Mouse (Mus musculus) heart, postnatal 36 days (tissue): Measurements from ENCODE around the gene Zfyve1. TPM values are rescaled to one million over a fixed set of nuclear protein-coding genes. Genes with fewer than 3 reads are reported as not detected.

Experiments used
- DNase-seq, 2 experiments: peaks; one replicate each; pipeline ENCODE4 v3.0.0; 2021 to 2022
- intact Hi-C: fragments of 180-260 bp; cut with DNase I; formaldehyde crosslinking; loops from one replicate; pipeline ENCODE4 v1.15.1; 2025
- total RNA-seq, 2 experiments: library from RNA; stranded (reverse); gene quantifications; 2 replicates each; pipeline ENCODE4 v1.2.3; 2021

Gene Zfyve1
- total RNA-seq, 2 experiments from 2014 or later: 14.2 to 18.7 TPM

DNA sequence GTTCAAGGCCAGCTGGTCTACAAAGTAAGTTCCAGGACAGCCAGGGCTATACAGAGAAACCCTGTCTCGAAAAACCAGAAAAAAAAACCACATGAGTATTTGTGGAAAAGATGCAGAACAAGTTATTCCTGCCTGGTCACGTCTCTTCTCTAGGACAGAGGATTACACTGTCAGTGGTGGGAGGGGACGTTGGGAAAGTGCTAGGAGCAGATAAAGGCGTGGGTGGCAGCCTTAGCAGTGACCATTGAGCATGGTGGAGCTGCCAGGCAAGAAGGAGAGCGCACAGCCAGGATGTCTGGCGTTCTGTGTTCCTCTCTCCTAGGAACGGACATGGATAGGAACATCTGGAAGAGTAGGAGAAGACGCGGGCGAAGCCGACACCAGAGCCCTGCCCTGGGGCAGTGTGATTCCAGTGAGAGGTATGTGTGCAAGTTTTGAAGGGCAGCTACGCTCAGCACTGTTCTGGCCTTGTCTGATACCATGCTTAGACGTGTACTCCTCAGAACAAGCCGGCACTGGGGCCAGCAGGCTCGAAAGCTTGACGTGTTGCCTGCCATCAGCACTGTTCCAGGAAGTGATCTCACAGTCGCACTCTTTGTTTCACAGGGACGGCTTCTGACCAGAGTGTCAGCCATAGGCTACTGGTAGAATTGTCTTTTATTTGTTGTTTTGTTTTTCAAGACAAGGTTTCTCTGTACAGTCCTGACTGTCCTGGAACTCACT is 71.0 kb downstream of the Zfyve1 start:
- intact Hi-C loops: no loop called here
- DNase-seq: no peak

DNA sequence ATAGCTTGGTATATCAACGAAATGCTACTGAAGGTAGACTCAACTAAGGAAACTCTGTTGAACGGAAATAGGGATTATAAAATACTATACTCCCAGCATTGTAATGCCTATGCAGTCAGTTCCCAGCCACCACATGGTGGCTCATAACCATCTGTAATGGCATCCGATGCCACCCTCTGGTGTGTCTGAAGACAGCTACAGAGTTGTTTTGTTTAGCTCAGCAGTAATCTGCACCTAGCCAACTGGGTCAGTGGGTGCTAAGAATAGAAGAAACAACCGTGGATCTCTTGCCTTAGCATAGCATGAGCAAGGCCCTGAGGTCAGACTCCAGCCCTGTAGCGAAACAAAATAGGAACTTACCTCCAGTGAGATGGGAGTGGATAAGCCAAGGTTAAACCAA is 72.7 kb downstream of the Zfyve1 start:
- no peak for DNase-seq
- intact Hi-C loops: no loop called here

DNA sequence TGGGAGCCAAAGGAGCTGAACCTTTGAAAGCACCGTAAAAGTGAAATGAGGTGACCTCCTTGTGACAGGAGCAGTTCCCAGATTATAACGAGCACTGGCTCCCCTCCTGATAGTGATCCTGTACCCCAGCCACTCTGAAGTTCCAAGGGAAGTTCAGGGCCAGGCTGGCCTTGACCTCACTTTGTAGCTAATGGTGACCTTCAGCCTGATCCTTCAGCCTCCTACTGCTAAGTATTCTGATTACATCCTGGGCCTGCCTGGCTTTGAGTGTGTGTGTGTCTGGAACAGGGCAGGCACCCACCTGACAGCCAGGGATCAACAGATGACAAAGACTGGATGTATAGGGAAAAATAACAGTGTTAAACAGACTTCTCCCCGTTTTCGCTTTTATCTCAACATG is 73.1 kb downstream of the Zfyve1 start:
- intact Hi-C loops: no loop called here
- no peak for DNase-seq

DNA sequence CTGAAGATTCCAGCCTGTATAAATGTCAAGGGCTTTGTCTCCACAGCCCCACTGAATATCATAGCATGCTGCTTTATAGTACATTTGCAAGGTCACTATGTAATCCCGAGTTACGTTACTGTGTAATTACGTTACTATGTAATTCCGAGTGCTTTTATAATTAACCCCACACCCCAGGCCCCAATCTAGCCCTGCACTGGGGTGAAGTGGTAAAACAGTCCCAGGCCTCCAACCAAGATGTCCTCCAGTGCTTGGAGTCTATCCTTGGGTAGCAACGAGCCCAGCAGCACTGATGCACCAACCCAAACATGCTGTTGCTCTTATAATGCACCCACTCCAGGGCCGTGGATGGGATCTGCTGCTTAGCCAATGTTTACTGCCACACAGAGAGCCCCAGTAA is 74.0 kb downstream of the Zfyve1 start:
- DNase-seq: no peak
- intact Hi-C loops: no loop called here

DNA sequence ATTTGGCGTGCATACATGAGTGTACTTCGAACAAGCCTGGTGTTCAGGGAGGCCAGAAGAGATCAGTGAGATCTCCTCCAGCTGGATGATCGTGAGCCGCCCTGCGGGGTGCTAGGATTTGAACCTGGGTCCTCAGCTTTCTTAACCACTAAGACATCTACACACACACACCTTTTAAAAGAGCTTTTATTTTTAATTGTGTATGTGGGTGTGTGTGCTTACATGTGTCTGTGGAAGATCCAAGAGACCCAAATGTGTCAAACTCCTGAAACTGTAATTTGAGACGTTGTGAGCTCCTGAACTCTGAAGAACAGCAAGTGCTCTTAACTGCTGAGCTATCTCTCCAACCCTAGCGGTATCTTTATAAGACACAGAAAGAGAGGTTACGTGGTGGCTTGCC is 75.9 kb downstream of the Zfyve1 start:
- intact Hi-C loops: loop anchor here (2.0 kb wide), 1 partner anchor 32 kb away; no protein-coding TSS in a partner anchor
- no peak for DNase-seq

DNA sequence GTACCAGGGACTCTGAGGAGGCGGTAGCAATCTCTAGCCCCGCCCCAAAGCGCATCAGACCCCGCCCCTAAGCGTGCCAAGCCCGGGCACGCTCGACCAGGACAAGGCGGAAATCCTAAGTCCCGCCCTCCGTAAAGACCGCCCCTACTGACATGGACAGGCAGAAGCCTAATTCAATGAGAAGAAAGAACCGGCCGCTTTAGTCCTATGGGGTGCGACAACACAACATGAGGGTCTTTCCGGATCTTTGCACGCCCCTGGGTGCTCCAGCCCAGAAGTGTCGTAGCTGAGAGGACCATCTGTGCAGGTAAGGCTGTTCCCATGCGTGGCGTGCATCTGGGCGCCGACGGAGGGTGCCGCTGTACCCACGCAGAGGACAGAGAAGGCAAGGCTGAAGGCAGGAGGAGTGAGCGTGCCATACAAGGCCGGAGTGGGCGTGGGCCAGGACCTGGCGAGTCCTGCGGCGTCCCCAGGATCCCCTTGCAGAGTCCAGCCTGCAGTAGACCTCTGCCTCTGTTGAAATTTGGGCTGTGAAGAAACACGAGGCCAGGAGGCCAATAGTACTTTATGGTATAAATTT is 76.6 kb downstream of the Zfyve1 start, which contains the start of gene Dcaf4:
TSS of gene Dcaf4 (plus strand) at position 156 of the 580 bp plus-strand sequence.
- peak; percentile 94 to 97 for DNase-seq
- intact Hi-C loops: loop anchor here (2.0 kb wide), 1 partner anchor 32 kb away; no protein-coding TSS in a partner anchor

DNA sequence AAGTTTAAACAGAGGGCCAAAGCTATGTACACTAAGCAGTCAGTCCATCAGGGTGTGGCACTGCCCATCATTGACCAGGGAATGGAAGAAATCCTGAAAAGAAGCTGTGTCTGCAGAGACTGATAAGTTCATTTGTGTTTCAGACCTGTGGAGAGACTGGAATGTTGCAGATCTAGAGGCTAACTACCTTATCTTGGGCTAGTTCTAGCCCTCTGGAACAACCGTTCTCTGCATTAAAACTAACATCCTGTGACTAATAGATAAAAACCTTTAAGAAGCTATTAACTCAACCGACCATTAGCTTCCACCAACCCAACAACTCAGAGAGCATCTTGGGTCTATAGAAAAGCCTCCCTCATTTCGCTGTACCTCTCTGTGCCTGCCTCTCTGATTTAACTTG is 79.4 kb downstream of the Zfyve1 start:
- no peak for DNase-seq
- intact Hi-C loops: no loop called here

DNA sequence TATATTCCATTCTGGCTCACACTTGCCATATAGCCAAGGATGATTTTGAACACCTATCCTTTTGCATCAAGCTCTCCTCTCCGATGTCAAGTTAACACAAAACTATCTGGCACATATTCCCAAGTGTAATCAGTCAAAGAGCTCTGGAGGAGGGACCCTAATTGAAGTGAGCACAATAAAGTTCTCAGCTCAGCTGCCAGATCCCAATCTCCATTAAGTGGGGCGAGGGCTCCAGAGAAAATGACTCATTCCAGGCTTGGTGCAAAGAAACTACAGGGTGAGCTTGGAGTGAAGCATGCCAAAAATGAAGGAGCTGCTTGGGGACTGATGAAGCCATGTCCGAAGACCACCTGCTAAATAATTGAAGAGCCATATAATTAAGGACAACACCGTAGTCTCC is 82.8 kb downstream of the Zfyve1 start:
- intact Hi-C loops: no loop called here
- no peak for DNase-seq

DNA sequence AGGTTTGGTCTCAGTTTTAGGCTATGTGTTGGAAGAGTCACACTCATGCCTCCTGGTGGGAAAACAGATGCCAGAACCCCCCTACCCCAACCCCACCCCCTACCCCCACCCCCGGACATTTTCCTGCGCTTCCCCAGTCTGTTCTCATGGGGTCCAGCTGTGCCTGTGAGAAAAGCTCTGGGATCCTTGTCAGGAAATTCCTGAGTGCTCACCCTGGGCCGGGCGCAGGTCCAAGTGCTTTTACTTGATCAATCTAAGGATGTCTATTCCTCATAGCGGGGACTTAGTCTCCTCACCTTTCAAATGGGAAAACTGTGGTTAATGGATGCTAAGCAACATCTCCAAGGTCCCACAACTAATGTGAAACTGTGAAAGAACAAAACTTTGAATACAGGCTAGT is 83.8 kb downstream of the Zfyve1 start:
- peak in 1 of 2 experiments; percentile 35 for DNase-seq
- intact Hi-C loops: no loop called here

DNA sequence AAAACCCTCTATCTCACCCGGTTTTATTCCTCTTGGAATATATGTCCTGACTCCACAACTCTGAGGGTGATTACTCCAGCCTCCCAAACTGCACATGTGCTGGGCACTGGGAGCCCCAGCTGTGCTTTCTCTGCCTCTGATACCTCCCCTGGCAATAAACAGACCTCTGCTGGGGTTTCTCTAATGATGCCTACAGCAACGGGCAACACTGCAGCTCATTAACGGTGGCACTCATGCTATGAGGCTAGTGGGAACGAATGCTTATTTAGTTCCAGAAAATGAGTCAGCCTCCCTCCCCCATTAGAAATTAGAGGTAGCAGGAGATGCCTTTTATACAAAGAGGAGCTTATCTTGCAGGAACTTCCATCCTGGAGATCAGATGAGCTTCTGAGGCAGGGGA is 84.2 kb downstream of the Zfyve1 start:
- no peak for DNase-seq
- intact Hi-C loops: no loop called here

DNA sequence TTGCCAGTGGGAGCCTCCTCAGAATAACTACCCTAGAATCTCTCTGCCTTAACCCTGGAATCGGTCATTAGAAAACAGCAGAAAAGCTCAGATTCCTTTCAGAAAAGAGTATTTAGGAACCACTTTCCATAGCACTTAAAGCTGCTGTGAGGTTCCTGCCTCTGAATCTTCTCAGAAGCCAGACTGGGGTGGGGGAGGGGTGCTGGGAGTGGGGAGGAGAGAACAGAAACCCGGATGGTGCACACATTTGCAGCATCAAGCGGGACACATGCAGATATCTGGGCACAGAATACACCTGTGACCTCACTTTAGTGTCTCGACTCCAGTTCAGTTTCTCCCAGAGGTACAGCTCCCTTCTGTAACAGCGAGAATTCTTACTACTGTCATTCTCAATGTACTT is 86.4 kb downstream of the Zfyve1 start:
- intact Hi-C loops: no loop called here
- DNase-seq: no peak

DNA sequence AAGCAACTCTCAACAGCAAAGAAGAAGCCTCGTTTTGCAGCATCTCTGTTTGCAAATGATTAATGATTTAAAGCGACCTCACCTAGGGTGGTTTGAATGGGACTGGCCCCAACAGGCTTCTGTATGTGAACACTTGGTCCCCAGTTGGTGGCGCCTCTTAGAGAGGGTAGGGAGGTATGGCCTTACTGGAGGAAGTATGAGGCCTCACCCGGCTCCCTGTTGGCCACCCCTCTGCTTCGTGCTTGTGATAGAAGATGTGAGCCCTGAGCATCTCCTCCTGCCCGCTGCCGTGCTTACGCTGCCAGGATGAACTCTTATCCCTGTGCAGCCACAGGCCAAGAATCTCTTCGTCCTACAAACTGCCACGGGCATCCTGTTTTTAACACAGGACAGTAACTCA is 90.5 kb downstream of the Zfyve1 start:
- DNase-seq: no peak
- intact Hi-C loops: no loop called here

DNA sequence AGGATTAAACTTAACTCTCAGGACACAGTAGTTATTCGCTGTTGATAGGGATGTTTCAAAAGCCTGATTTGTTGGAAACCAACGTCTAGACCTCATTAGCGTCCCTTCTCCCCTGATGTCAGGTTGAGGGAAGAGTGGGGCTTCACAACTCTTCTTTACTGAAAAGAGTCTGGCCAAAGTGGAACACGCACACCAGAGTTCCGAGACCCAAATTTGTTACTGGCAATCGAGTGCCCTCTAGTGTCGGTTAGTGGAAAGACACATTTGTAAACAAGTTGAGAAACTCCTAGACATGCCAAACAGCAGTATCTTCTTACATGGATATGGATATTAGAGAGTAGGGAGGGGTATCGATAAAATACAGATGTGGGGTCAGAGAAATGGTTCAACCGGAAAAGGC is 94.8 kb downstream of the Zfyve1 start:
- DNase-seq: peak; percentile 50 to 61
- intact Hi-C loops: loop anchor here (1.0 to 5.0 kb wide), 4 partner anchors 135 to 430 kb away; no protein-coding TSS in a partner anchor

DNA sequence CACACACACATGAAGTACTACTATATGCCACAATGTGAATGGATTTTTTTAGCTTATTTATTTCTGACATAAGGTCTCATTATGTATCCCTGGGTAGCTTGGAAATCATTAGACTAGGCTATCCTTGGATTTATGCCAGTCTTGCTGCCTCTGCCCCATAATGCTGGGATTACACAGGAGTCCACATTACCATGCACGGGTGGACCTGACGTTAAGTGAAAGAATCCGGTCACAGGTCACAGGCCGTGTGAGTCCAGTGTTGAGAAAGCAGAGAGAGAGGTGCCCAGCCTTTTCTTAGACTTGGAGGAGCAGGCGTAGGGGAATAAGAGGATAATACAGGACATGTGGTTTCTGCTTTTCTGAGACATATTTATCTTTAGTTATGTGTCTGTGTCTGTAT is 97.8 kb downstream of the Zfyve1 start:
- no peak for DNase-seq
- intact Hi-C loops: no loop called here

DNA sequence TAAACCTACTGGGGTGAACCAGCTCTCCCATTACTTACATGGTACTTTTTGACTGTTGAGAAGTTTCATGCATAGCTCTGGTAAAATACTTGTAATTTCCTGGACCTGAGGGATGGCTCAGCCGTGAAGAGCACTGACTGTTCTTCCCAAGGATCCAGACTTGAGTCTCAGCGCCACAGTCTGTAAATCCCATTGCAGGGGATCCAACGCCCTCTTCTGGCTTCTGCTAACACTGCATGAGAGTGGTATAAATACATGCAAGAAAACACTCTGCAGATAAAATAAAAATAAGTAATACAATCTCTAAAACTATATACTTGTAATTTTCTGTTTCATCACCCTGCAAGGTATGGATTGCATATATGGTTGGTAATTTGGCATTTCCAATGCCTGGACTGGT is 99.1 kb downstream of the Zfyve1 start:
- DNase-seq: no peak
- intact Hi-C loops: no loop called here

DNA sequence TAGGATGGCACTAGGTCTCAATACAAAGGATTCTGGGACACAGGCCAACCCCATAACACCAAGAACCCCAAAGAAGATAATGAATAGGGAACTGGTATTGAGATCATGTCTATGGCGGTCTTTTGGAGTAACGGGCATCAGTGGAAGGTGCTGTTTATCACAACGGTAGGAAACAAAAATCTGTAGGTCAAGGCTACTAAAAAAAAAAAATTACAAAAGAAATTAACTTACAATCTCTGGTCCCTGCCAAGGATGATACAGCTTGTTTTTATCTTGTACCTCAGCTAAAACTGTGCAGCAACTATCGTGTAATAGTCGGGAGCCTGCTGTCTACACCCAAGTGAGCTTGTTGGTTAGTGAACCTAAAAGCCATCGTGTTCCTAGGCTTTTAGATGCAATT is 100.3 kb downstream of the Zfyve1 start:
- no peak for DNase-seq
- intact Hi-C loops: no loop called here

Other genes with a start within 250 kb of the Zfyve1 start
- gene Dpf3, start 109.5 kb downstream of the Zfyve1 start, total RNA-seq: 10 to 100 TPM; 16.3 to 22.3 TPM
- 10 to 100 TPM; 14.8 to 17.7 TPM for gene Dcaf4, start 76.8 kb downstream of the Zfyve1 start, total RNA-seq
- 10 to 100 TPM; 54.5 to 54.7 TPM for gene Rbm25, start 34.0 kb upstream of the Zfyve1 start, total RNA-seq
- 10 to 100 TPM; 33.3 to 35.6 TPM for gene Psen1, start 90.9 kb upstream of the Zfyve1 start, total RNA-seq
- 10 to 100 TPM; 10.2 to 11.4 TPM for gene Papln, start 166.4 kb upstream of the Zfyve1 start, total RNA-seq